ENCODE assay signal across 8 mouse cellular contexts in the genomic region with DNA sequence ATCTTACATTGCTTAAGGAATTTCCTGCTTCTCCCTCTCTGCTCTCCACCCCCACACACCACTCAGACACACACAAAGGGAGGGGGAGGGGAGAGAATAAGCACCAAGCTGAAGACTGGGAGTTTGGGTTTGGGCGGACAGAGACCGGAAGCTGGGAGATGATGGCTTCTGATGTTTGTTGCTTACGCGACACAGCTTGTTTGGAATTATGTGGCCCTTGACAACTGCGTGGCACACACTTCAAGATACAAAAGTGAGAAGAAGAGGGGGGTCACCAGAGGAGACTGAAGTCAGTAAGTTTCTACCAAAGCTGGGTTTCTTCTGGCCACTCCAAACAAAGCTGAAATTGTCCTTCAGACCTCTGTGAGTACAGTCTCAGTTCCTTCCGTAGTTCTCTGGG. TPM values are rescaled to one million over a fixed set of nuclear protein-coding genes. Genes with fewer than 3 reads are reported as not detected.
DNase-seq lines count a peak whose midpoint lies in the region; ATAC-seq and TF ChIP-seq lines count a peak whose summit lies in the region.

A gene (plus strand): TSS at position 154 of the 400 bp plus-strand sequence.

- TF ChIP-seq POLR2A in embryonic fibroblast, embryonic 13.5 days (IDR thresholded peaks at IDR 0.05; ENCODE audit: low read depth, low read length) = peak; percentile 74

- H3K4me3 ChIP-seq in embryonic fibroblast, embryonic 13.5 days (ENCODE audit: insufficient read depth, low read length) = peak within 1 kb of the TSS; percentile 65
- H3K4me3 ChIP-seq in limb, embryonic 13.5 days = peak within 1 kb of the TSS; percentile 45
- peak within 1 kb of the TSS; percentile 32 for H3K4me3 ChIP-seq in midbrain, embryonic 11.5 days (ENCODE audit: low read depth, low read length)

- H3K27me3 ChIP-seq in limb, embryonic 13.5 days = peaks cover 31% of the 10 kb centered on the region
- peaks cover 13% of the 10 kb centered on the region for H3K27me3 ChIP-seq in midbrain, embryonic 11.5 days (ENCODE audit: control insufficient read depth, insufficient read depth, low read length)

- peak within 1 kb of the TSS; percentile 79 for H3K4me2 ChIP-seq in limb, embryonic 13.5 days (replicated peaks)
- peak within 1 kb of the TSS; percentile 66 for H3K4me2 ChIP-seq in midbrain, embryonic 11.5 days

- peak within 1 kb of the TSS; percentile 84 for H3K27ac ChIP-seq in embryonic fibroblast, embryonic 13.5 days (ENCODE audit: insufficient read depth, low read length)
- no peak within 1 kb of the TSS for H3K27ac ChIP-seq in limb, embryonic 13.5 days
- H3K27ac ChIP-seq in midbrain, embryonic 11.5 days (ENCODE audit: low read depth, low read length) = no peak within 1 kb of the TSS

- H3K4me1 ChIP-seq in embryonic fibroblast, embryonic 13.5 days (ENCODE audit: control insufficient read depth, insufficient read depth, low read length) = no peaks in the 10 kb centered on the region; the same call in 1 of the 2 replicates
- peaks cover 23% of the 10 kb centered on the region for H3K4me1 ChIP-seq in limb, embryonic 13.5 days
- peaks cover 5% of the 10 kb centered on the region for H3K4me1 ChIP-seq in midbrain, embryonic 11.5 days (ENCODE audit: control insufficient read depth, insufficient read depth, low read length)

- intact Hi-C loops in heart, postnatal 36 days (cut with DNase I) = no loop called here

- H3K9ac ChIP-seq in limb, embryonic 13.5 days = peak within 1 kb of the TSS; percentile 60
- peak within 1 kb of the TSS; percentile 34; the same call in 1 of the 2 replicates for H3K9ac ChIP-seq in midbrain, embryonic 11.5 days (ENCODE audit: low read length)

- H3K36me3 ChIP-seq in limb, embryonic 13.5 days = no peaks in the 10 kb centered on the region
- no peaks in the 10 kb centered on the region for H3K36me3 ChIP-seq in midbrain, embryonic 11.5 days (ENCODE audit: control insufficient read depth, insufficient read depth, low read length)

- 30% methylated on average over 6 of the region's 6 CpGs for WGBS in limb, embryonic 13.5 days
- WGBS in midbrain, embryonic 11.5 days = 41% methylated on average over 6 of the region's 6 CpGs

- DNase-seq in kidney, adult 9 months = peak; percentile 18
- no peak for DNase-seq in kidney, adult 18-20 months
- peak; percentile 23 to 46 for DNase-seq in heart, postnatal 36 days
- DNase-seq in midbrain, embryonic 11.5 days (ENCODE audit: low spot score, missing footprints) = peak; percentile 83
- no peak for DNase-seq in right cerebral cortex, postnatal 10 days (ENCODE audit: low spot score in 2 of 2)
- no peak for DNase-seq in gastrocnemius, adult 8-10 months (ENCODE audit: low spot score in 2 of 2)

- no peaks in the 10 kb centered on the region for H3K9me3 ChIP-seq in limb, embryonic 13.5 days
- H3K9me3 ChIP-seq in midbrain, embryonic 11.5 days (ENCODE audit: control insufficient read depth, low read length) = no peaks in the 10 kb centered on the region

- no peak for TF ChIP-seq CTCF in embryonic fibroblast, embryonic 13.5 days (IDR thresholded peaks at IDR 0.05; ENCODE audit: borderline replicate concordance, insufficient read depth, low read length)

- no peak; the same call in 1 of the 2 replicates for ATAC-seq in limb, embryonic 13.5 days (ENCODE audit: low FRiP score, low read depth)
- no peak for ATAC-seq in midbrain, embryonic 11.5 days (ENCODE audit: low FRiP score)

RNA-seq across cellular contexts. Expression of the gene that starts here (rescaled TPM):
- polyA plus RNA-seq in embryonic fibroblast, embryonic 13.5 days (2011; ENCODE audit: insufficient read length, low read depth, missing spikeins) = 32.5 and 48.1 TPM in 2 replicates
- total RNA-seq in heart, postnatal 36 days (2021) = 1 to 10 TPM; 1.8 to 2.4 TPM
- 4.3 and 5.1 TPM in 2 replicates for polyA plus RNA-seq in limb, embryonic 13.5 days (2015; fragmentation: Nextera tagmentation; extraction: Ambion mirVana)
- 0.98 and 1.0 TPM in 2 replicates for polyA plus RNA-seq in midbrain, embryonic 11.5 days (2014; fragmentation: Nextera tagmentation; extraction: Ambion mirVana)
- 1 to 10 TPM in 1 of 4 experiments, under 1 TPM in 3; 0.27 to 1.6 (median 0.49) TPM for total RNA-seq in gastrocnemius, adult 8-10 months (2022)

Comparison
In these comparisons a context has a peak if more than half of its experiments do, and no peak if none do; other contexts are left out.
1. DNase-seq: peak in kidney, adult 9 months (single experiment), heart, postnatal 36 days (2 of 2) and midbrain, embryonic 11.5 days (single experiment); none in kidney, adult 18-20 months (single experiment), right cerebral cortex, postnatal 10 days (0 of 2) and gastrocnemius, adult 8-10 months (0 of 2).
2. Peak in every context shown above with its lines, with median percentiles within 50 percentile points of each other: H3K4me3 ChIP-seq.